Mouse (Mus musculus) right cerebral cortex, postnatal 10 days (tissue): ENCODE measurements at regions not wholly inside any gene's neighbourhood (a gene's known extent, or its start where the extent isn't known, plus 50 kb on each side); places are given as distances from the start of the nearest gene placed in this dataset.

Source experiments
- DNase-seq, 2 experiments: peaks; one replicate each; pipeline ENCODE4 v3.0.0; 2021; ENCODE audit warnings: low spot score in 2 of 2

DNA sequence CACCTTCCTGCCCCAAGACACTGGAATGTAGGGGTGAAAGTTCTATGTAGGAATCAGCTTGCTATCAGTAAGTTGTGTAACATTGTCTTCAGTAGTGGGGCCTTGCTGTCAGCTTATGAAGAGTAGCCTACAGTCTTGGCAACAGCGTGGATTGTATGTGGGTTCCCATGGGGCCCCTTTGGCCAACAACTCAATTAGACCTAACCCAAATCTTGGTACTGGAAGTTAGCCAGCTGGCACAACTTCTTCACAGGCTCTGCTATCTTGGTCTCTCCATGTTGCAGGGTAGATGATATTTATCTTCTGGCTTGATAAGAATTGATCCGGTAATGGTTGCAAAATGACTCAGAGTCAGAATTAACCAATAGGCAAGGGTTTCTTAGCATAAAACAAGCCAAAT, 244.2 kb upstream of the Msx2 start:
- DNase-seq, result no peak

DNA sequence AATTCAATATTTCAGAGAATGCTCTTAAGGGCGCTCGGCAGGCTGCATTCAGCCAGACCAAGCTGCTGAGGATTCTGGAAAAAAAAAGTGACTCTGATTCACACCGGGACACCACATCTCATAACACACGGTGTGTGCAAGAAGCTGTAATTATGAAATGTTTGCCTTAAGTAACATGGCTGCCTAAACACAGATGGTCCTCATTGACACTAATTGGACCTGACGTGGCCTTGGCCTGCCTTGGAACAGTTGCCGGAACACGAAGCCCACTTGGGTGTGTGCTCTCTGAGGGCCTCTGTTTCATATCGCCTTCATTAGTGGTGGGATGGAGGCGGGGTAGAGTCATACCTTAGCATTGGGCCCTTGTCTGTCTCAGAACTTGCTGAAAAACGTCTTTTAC, 236.2 kb upstream of the Msx2 start:
- DNase-seq, result no peak

DNA sequence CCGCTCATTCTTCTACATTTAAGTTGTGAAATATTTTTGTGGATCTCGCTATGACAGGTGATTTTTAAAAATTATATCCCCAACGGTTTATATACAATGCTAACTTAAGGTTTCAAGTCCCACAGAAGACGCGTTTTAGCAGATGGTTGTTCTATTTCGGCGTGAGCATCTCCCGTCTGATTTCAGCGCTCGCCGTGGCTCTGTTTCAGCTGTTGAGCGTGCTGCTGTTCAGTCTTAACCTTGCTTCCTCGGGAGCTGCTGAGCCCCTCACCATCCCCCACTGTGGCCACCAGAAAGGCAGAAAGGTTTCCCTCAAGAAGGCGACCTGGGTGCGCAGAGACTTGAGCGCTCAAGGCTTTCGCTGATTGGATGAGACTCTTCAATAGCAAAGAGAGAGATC, 234.7 kb upstream of the Msx2 start:
- peak; percentile 52 to 55 for DNase-seq

DNA sequence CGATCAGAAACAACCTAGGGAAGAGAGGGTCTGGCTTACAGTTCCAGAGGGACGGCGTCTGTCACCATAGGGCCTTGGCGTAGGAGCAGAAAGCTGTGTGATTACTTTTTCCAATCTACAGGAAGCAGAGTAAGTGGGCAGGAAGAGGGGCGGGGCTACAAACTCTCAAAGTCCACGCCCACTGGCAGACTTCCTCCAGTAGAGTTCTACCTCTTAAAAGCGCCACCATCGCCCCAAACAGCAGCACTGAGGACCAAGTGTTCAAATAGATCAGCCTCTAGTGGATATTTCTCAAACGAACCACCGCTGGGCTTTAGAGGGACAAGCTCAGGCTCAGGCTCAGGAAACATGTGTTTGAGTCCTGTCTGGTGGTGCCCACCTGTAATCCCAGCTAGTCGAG, 231.2 kb upstream of the Msx2 start:
- no peak for DNase-seq

DNA sequence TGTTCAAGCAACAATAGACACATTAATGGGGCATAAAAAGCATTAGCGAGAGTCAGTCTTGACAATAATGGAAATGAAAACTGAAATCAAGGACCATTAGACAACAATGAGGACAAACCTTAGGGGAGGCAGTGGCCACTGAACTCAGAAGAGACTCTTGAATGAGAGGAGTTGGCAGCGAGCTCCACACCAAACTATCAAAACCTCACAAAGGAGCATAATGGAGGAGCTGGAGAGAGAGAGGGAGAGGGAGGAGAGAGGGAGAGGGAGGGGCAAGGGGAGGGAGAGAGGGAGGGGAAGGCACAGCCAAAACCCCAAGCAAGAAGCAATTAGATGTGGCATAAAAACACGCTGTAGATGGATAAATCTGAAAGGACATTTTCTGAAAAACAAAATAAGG, 227.4 kb upstream of the Msx2 start:
- DNase-seq, result no peak

DNA sequence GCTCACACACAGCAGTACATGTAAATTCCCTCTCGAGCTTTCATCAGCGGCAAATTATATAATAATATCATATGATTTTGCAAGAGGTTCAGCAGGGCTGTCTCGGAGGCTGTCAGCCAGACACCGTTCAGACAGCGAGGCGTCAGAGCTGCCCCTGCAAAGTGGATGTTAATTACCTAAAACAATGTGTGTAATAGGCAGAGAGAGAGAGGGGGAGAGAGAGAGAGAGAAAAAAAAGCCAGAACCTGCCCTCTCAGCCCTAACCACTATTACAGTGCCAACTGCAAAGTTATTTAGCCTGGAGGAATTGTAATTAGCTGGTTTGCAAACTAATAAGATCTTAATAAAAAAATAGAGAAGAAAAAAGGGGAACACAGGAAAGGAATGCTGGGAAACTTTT, 225.1 kb upstream of the Msx2 start:
- DNase-seq, result no peak

DNA sequence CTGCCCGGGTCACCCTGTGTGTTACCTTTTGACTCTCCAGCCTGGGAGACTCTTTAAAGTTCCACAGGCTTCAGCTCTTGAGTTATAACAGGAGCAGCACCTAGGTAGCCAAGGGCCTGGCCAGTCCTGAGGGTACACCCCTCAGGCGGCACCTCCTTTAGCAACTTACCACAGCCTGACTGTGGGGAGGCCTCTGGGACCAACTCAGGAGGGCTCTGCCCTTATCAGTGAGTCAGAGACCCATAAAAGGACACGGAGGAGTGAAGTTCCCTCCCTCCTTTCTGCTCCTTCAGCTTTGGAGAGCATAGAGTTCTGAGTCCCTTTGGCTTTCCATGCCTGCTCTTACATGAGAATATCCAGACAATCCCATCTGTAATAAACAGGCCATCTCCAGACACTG, 222.5 kb upstream of the Msx2 start:
- DNase-seq, result no peak

DNA sequence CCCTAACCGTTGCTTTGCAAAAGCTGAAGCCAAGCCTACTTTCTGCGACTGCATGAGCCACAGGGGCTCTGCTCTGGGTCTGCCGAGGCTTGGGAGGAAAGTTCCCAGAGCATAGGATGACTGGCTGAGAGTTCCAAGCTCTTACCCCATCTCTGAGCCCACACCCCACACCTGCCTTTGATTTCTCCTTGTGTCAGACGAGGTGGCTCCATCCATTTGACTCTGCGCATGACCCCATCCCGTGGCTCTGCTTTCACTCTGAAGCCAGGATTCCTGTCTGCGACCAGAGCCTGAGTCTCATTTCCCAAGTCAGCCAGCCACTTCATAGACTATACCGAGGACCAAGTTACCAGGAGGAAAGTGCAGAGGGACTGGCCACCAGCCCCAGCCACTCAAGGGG, 216.1 kb upstream of the Msx2 start:
- no peak for DNase-seq

DNA sequence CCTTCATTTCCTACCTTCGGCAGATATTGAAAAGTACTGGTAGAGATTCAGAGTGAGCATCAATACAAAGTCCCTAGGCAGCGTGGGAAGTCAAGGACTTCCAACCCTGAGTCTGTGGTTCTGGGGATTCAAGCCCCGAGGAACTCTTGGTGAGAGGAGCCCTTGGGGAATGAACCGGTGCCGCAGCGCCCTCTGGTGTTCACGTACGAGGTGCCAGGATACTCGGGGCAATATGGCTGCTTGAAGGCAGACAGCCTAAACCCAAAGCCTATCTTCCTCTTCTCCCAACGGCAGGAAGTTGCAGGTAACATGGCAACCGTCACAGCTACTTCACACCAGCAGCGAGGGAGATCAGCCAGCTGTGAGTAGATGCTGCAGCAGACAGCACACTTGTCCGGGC, 215.6 kb upstream of the Msx2 start:
- DNase-seq, result peak; percentile 79 to 90

DNA sequence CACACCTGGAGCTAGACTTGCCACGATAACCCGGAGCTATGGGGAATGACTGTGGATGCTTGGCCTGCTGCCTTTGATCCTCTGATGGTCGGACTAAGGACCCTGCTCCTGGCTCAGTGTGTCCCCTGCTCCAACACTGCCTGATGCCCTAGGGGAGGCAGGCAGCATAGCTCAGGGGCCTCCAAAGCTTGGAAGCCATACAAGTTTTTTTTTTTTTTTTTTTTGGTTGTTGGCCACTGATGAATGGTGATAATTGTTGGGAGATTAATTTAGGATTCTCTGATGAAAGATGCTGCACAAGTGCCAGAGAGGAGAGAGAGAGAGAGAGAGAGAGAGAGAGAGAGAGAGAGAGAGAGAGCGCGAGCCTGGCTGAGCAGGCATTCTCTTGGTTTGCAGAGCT, 211.6 kb upstream of the Msx2 start:
- DNase-seq, result no peak

DNA sequence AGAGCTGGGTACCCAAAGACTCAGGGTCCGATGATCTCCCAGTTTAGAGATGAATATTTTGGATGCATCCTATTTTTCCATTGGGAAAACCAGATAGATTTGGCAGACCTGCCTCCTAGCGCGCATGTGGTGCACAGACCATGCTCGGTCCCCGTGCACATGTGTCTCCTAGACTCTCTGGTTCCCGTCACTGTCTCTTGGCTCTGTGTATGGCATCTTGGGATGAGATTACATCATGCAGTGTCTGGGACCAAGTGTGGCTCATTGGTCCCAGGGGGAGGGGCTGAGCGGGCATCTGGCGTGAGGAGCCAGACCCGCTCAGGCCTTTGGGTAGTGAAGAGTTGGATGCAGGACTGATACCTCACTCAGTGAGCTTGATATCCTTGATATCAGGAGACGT, 204.3 kb upstream of the Msx2 start:
- DNase-seq, result no peak

DNA sequence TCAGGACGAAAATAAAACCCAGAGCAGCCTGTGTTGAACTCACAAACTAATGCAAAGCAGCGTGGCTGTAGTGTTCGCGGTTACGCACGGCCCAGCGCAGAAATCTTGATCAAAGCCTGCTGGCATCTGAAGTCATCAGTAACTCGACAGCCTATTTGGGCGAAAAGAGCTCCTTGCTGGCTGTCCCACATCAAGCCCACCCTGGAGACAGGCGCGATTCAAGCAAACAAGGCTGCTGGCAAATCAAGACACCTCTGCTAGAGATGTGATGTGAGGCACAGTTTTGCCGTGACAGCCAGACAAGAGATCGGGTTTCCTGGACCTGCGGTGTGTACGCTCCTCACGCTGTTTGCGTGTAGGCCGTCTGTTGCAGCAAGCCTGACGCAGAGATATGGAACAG, 197.5 kb upstream of the Msx2 start:
- DNase-seq, result no peak

DNA sequence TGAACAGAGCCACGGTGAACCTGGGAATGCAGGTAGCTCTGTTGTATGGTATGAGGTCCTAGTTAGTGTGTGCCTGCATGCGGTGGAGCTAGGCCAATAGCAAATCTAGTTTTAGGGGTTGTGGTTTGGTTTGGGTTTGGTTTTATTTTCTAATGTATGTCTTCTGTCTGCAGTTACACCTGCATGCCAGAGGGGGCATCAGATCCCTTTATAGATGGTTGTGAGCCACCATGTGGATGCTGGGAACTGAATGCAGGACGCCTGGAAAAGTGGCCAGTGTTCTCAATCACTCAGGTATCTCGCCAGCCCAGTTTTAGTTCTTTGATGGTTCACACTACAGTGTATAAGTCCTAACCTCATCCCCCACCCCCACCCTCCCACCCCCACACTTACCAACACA, 194.6 kb upstream of the Msx2 start:
- DNase-seq, result no peak

DNA sequence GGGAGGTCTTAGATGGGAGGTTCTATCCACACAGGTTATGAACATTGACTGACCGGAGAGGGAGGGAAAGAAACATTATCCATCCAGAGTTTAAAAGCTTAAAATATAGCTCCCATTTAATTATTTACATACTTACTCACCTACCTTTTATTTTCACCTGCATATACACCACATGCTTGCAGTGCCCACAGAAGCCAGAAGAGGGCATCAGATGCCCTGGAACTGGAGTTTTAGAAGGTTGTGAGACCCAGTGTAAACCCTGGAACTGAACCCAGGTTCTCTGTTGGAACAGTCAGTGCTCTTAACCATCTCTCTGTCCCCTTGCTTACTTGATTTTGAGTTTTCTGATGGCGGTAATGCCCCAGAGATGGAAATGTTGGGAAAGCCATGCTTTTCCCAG, 192.7 kb upstream of the Msx2 start:
- no peak for DNase-seq

DNA sequence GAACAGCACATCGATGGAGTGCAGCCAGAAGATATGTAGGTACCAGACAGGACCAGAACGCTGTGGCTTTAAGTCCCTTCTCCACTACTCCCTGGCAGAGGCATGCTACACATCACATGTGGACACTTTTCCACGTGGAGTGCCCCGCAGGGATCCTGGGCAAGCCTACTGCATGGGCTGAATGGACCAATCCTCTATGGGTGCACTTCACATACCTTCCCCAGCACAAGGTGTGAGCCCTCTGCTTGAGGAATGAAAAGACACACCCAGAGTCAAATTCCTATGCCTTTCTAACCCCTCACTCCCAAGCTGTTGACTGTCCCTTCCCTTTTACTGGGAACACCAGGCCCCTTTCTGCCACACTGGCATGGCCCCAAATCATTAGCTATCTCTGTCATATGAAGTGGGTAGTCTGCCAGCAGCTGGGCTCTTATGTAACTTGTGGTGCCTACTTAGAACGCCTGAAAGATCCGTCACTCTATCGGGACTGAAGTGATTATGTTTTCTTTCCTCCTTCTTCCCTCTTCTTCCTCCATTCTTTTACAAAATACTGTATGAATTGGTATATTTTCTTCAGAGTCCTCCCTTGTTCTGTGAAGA, 191.9 kb upstream of the Msx2 start:
- no peak for DNase-seq

DNA sequence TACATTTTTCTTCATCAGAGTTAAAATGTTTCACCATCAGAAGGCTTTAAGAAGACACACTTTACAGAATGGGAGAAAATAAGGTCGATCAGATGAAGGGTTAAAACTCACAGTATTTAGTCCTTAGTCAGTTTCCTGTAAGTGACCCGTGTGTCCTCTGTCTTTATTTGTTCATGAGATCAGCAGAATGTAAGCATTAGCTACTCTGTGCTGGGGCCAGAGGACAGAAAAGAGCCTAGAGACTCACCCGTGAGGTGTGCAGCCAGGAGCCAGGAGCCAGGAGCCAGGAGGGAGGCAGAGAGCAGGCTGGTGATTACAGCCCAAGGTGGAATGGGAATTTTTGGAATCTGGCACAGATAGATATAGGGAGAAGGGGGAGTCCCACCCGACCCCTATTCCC, 180.0 kb upstream of the Msx2 start:
- no peak for DNase-seq

DNA sequence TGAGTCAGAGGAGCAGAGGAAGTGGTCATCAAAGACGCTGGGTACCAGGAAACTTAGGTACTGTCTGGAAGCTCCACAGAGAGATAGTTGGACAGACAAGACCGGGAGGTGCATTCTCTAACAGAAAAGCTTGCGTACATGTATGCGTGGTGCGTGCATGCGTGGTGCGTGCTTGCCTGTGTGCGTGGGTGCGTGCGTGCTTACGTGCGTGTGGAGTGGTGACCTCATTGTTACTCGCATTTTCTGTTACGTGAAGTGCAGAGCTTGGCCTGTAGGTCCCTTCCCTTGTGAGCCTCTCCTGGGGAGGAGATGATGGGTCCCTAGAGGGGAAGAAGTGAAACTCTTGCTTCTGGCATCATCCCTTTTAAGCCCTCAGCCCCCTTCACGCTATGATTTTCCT, 175.5 kb upstream of the Msx2 start:
- no peak for DNase-seq

DNA sequence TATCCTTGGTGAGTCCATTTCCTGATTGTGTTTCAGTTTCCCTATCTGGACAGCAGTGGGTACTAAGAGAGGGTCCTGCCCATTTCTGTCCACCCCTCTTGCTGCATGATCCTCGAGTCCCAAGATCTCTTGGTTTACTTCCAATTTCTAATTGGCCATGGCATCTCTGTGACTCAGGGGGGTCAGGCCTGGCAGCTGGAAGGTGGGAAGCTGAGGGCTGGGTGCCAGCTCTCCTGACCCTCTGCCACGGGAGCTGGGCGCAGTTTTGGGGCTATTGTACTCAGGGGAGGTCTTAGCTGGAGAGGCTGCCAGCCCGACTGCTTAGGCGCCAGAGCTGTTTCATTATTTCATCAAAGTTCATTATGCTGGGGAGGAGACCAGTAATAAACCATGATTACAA, 169.7 kb upstream of the Msx2 start:
- peak; percentile 34 to 36 for DNase-seq

DNA sequence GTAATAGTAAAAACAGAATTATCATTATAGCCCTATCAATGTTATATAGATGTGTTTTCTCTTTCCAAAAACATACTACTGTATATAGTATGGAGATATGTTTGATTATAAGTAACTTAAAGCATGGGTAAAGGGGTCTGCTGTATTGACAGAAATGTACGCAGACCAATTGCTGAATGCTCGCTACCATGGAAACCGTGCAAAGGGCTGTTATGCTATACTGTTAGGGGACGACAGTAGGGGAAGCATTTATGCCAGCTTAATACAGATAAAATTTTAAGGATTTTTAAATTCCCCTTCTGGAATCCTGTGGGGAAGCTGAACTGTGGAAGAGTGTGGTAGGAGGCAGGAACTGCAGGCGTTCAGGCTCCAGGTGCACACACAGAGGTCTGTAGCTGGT, 166.7 kb upstream of the Msx2 start:
- peak in 1 of 2 experiments; percentile 28 for DNase-seq

DNA sequence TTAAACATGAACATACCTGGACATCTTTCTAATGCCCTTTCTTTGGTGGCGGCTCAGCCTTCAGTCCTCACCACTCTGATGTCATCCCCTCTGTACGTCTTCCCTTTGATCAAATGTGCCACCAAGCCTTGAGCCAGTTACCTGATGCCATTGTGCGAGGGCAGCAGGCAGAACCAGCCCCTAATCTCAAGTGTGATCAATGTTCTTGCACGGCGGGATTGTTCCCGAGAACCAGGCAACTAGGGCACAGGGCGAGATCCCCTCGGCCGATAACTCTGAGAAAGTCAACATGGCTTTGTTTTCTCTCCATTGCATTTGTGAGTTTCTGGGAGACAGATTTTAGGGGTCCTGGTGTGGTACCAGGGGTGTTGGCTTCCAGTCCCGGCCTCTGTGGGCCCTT, 166.2 kb upstream of the Msx2 start:
- no peak for DNase-seq

DNA sequence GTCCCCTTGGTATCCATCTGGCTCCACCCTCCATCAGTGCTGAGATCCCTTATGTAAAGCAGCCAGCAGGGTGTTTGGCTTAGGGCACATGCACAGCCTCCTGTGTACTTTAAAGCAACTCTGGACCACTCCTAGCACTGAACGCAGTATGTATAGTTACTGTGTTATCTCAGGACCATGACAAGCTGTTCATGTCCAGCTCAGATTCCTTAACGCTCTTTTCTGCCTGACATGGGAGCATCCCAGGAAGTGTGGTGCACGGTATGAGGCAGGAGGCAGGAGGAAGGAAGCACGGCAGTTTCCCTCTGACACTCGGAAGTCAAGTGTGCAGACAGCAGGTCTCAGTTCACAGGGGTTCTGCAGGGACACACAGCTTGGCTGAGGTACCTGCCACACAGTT, 163.1 kb upstream of the Msx2 start:
- DNase-seq, result no peak

DNA sequence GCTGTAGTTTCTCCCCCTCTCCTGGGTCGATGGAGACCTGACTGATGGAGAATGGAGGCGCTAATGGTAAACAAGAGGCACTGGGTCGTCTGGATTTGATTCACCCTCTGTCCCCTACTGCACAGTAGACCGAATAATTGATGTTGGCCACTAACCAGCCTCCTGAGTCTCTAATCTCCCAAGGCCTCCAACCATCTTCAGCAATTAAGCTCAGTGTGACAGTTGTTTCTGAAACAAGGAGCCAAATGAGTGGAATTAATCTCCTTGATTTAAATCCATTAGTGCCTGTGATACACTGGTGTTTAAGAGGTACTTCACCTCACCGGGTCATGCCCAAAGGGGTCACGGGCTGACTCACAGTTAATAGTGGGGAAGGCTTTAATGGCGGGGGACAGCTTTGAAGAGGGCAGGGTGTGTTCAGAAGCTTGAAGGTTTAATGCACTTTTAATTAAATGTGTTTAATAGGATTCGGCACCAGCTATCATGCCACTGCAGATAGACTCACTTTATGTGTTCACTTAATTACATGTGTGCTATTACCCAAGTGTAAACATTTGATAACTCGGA, 161.8 kb upstream of the Msx2 start:
- DNase-seq, result no peak

DNA sequence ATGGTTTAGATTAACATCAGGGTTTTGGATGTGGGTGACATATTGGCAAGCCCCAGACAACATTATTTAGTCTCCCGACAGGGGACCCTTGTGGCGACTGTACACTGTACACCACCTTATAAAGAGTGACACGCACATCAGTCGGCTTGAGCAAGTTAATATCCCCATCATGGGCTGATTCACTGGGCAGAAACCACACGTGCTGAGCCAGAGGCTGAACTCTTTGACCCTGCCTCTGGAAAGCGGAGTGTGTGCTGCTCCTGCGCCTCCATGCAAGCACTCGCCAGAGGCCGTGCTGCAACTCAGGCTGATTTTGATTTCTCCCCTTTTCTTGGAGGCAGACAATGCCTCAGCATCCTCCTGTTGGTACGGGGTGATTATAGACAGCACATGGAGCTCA, 125.2 kb upstream of the Msx2 start:
- DNase-seq, result no peak
